Mouse (Mus musculus): Measurements from ENCODE around the gene Zfp651. TPM values are rescaled to one million over a fixed set of nuclear protein-coding genes. Genes with fewer than 3 reads are reported as not detected.

The Zfp651 gene
- polyA plus RNA-seq, 1 experiment = 0.33 TPM

DNA sequence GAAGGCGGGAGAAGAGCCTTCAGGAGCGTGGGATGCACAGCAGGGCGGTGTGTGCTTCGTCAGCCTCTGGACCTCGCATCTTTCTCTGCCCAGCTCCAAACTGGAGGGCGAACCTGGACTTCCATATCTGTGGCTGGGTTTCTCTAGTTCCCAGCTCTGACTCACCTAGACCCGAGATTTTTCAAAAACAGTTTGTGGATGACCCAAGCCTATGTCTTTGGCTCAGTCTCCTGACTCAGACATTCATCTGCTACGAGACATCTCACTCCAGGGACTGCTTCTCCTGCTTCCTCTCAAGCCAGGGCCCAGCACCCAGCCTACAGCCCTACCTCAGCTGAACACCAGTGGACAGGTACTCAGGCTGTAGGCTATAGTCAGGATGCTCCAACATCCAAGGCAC is 26.1 kb downstream of the Zfp651 start:
- TF ChIP-seq GATA1 (IDR thresholded peaks at IDR 0.05; ENCODE audit: low read length) = no peak

DNA sequence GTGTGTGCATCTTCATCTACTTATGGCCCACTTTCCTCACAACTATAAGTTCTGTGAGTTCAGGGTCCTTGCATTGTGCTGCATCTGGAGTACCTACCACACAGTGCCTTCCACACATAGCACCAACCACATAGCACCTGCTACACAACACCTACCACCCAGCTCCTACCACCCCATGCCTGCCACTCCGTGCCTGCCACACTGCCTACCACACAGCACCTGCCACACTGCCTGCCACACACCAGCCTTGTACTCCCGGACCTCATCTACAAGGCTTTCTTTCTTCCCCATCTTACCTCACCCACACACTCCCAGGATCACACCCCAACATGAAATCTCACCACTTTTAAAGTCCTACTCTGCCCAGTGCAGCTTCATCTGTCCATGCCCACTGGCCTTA is 27.2 kb downstream of the Zfp651 start:
- TF ChIP-seq GATA1 (IDR thresholded peaks at IDR 0.05; ENCODE audit: low read length) = no peak

DNA sequence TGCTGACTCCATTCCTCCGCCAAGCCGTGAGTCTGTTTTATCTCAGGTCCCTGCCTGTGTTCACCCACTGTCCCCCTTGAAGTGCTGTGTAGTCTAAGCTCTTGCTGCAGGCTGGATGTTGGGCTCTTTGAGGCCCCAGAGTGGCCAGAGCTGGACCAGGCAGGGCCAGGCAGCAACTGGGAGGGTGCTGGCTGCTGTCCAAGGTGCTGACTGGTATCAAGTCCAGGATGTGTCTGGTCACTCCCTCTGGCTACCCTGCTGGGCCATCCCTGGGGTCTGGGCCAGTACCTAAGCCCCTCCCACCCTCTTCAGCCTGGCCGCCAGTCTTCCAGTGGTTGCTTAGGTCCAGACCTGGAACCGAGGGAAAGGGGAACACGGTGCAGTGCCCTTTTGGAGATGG is 32.1 kb downstream of the Zfp651 start:
- no peak for TF ChIP-seq GATA1 (IDR thresholded peaks at IDR 0.05; ENCODE audit: low read length)

DNA sequence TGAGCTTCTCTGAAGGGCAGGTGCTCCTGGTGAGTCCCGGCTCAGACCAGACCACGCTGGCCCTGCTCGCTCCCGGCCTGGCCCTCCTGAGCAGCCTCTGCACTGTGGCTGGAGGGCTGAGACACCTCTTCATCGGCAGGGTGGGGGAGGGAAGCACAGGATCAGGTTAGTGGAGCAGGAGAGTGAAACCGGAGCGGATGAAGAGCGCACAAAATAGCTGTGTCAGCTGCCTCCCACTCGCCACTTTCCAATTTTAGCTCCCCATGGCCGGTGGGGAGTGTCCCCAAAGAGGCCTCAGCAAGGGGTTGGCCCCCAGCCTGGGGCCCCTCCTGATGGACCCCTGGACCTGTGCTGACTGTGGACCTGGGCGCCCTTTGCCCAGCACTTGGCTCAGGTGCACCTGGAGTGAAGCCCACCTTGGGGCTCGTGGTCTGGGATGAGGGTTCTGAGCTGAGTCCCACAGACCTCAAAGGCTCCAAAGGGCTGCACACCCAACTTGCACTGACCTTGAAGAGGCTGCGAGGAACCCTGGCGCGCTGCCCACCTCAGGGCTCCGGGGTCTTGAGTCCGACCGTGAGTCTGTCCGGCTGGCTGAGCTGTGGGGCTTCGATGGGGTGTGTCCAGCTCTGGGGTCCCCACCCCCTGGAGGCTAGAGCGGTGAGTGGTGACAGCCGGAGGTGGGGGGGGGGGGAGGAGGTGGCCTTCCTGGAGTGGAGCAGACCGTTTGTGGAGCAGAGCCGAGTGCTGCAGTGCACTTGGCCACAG is 32.8 kb downstream of the Zfp651 start, which contains the start of gene Hhatl:
TSS of gene Hhatl (minus strand) at position 751 of the 765 bp plus-strand sequence.
- TF ChIP-seq GATA1 (IDR thresholded peaks at IDR 0.05; ENCODE audit: low read length) = no peak

DNA sequence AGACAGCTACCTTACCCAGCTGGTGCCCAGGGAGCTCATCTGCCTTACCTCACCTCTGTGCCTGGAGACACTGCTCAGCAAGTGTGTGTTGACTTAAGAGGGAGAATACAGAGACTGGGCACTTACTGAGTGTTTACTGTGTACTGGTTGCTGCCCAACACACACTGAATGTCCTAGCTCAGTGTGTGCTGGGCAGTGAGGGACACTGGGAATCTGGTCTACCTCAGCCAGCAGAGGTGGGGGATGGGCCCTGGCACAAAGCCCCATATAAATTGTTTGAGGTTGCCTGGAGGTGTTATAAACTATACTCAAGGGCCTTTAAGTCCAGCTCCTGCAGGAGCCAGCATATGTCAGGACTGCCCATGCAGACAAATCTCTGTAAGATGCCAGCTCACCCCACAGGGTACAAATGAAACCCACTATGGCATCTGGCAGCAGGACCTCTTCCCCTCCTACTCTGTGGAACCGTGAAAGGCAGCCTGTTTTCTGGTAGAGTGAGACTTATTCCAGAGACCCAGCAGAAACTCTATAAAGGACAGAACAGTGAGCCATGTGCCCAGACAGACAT is 35.9 kb downstream of the Zfp651 start:
- no peak for TF ChIP-seq GATA1 (IDR thresholded peaks at IDR 0.05; ENCODE audit: low read length)

DNA sequence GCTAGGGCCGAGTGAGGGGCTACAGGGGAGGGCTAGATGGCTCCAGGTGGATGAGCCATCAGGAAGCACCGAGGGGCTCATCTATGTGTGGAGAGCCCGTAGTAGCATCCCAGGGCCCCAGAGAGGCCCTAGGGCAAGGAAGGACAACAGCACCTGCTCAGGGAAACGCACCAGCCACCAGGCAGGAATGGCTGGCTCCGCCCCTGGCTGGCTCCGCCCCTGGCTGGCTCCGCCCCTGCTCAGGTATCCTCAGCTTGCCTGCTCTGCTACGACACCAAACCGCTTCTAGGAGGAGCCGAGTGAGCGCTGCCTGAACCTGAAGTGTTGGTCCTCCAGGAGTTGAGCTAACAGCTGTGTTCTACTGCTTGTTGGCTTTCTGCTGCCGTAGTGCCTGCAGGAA is 38.6 kb downstream of the Zfp651 start:
- TF ChIP-seq GATA1 (IDR thresholded peaks at IDR 0.05; ENCODE audit: low read length) = no peak

DNA sequence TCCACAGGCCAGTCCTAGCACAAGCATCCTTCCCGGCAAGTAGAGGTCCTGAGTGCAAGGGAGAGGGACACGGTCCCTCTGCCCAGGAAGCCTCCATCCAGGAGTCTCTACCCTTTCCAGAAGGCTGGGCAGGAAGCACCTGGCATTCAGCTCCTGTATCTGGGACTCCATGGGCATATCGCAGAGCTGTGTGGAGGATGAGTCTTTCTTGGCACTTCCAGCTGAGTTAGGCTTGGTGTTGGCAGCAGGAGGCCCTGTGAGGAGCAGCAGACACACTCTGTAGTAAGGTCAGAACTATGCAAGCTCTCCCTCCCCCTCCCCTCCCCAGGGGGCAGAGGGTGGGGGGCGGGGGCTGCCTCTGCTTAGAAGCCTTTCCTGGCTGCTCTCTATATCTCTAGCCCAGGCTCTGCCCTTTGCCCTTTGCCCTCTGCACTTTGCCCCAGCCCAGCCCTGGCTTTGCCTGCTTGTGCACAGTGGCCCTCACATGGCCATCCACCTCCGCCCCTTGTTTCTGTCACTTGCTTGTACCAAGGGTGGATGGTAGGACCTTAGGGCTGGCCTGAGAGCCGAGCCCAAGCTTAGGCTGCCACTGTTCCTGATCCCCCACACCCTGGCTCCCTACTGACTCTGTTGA is 39.9 kb downstream of the Zfp651 start:
- TF ChIP-seq GATA1 (IDR thresholded peaks at IDR 0.05; ENCODE audit: low read length) = no peak

DNA sequence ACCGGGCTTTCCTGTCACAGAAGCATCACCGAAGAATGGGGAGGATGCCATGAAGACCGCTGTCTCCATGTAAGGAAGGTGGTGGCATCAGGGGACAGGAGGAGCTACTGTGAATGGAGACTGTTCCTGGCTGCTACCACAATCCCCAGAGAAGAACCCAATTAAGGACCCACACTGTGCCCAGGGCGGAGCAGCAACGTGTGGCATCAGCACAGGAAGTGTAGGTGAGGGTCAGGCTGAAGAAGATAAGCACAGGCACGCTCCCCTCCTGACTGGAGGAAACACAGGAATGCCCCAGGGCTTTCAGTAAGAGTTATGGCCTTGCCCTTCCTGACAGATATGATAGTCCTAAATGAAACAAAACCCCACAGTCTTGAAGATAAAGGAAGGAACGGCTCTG is 43.6 kb downstream of the Zfp651 start:
- no peak for TF ChIP-seq GATA1 (IDR thresholded peaks at IDR 0.05; ENCODE audit: low read length)

DNA sequence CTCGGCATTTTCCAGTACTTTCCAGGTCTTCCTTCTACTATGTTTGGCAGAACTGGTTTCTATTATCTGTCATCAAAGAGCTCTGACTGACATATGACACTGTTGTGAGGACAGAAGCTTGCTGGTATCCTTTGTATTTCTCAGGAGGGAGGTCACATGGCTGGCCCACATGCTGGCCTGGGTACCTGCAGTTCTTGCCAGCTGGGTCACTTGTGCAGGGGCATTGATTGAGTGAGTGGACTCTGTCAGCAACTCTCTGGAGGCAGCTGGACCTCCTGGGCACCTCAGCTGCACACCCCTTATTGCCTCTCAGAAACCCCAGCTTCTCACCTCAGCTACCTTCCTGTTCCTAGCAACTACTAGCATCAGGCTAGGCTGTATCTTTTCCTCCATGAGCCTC is 48.4 kb downstream of the Zfp651 start:
- no peak for TF ChIP-seq GATA1 (IDR thresholded peaks at IDR 0.05; ENCODE audit: low read length)

DNA sequence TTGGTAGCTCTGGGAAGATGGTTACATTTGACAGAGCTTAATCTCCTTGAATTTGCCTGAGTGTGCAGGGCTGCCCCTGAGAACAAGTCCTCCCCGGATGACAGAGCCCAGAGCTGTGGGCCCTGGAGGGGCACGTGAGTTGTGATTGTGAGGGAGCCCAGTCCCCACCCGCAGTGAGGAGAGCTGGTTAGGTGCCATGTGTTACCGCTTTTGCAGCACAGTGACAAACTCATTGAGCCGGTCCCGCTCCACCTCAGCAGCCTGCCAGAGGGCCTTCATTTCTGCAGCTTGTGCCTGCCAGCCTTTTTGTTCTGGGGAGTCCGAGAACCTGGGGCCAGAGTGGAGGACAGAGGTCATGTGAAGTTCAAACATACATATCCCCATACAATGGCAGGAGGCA is 48.8 kb downstream of the Zfp651 start:
- no peak for TF ChIP-seq GATA1 (IDR thresholded peaks at IDR 0.05; ENCODE audit: low read length)

DNA sequence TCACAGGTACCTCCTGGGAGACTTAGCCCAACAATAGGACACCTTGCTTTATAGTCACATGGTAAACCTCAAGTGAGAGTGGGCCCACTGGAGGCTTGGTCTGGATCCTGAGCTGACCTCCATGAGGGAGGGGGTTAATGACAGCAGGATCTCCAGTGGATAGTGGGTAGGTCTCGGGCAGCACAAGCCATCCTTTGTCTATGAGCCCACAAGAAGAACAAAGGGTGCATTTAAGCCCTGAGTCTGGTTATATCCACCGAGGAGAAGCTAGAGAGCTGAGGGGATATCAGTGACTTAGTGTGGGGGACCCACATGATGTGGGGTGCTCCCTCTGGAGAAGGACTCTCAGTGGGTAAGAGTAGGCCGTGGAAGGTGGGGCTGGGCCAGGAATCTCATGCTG is 49.4 kb downstream of the Zfp651 start:
- TF ChIP-seq GATA1 (IDR thresholded peaks at IDR 0.05; ENCODE audit: low read length) = no peak

DNA sequence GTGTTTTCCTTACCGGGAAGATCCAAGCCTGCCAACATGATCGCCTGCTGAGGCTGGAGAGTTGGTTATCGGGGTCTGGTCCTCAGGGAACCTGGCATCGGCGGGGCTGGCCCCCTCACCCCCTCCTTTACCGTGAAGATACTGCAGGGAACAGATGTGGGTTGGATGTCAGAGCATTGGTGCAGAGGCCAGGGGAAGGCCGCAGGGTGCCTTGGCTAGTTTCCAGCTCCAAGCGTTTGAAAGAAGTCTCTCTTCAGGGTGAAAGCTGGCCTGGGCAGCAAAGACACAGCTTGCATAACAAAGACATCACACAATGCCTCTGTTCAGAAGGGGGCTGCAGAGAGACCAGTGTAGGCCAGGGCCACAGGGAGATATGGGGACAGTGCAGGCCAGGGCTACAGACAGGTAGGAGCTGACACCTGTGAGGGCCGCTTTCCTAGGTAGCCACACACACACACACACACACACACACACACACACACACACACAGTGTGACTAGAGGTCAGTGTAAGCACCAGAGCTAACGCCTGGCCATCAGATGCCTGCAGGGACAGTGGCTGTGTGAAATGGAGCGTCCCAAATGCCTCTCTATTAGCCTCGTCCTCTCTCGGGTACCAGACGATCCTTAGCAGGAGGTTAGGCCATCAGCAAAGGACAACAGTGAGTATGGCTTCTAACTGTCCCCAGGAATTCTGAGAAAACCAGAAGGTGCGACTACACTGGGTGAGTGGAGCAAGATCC is 51.1 kb downstream of the Zfp651 start:
- TF ChIP-seq GATA1 (IDR thresholded peaks at IDR 0.05; ENCODE audit: low read length) = no peak

DNA sequence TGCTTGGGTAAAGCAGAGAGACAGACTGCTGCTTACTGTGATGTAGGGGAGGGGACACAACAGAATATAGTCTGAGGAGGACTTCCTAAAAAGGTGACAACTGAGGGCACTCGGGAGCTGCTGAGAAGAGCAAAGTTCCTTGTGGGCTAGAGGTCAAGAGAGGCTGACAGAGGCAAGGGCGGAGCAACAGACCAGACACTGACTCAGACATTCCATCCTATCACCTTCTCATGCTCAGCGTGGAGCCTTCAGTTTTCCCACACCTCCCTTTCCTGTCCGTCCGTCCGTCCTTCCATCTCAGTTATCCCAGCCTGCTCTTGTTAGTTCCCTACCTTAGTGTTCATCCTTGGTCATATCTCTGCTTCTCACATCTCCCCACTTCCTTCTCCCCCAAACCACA is 56.1 kb downstream of the Zfp651 start:
- TF ChIP-seq GATA1 (IDR thresholded peaks at IDR 0.05; ENCODE audit: low read length) = no peak

DNA sequence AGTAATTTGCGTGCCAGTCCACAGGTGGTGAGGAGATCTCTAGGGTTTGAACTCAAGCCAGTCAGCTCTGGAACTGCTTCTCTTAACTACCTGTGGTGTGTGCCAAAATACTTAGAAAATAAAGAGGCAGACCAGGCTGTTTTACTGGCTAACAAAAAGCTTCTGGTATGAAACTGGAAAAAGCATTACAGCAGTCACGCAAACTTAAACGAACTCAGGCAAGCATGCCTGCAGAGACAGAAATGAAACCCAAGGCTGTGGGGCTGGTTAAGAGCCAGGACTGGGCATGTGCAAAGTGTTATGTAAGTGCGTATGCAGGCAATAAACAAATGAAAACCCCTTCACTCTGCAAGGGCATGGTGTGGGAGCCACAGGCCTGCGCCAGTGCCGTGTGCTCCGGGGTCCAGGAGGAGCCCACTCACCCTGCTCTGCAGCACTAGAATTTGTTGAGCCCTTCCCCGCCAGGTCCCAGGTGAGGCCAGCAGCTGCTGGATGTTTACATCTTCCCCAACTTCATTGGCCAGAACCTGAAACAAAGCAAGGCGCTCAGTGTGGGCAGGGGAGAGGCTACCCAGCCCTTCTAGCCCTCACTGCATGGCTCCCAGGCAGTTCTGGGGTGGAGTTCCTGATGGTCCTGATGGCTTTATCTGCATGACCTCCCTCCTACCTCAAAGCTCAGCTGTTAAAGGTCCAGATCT is 60.1 kb downstream of the Zfp651 start:
- TF ChIP-seq GATA1 (IDR thresholded peaks at IDR 0.05; ENCODE audit: low read length) = no peak

DNA sequence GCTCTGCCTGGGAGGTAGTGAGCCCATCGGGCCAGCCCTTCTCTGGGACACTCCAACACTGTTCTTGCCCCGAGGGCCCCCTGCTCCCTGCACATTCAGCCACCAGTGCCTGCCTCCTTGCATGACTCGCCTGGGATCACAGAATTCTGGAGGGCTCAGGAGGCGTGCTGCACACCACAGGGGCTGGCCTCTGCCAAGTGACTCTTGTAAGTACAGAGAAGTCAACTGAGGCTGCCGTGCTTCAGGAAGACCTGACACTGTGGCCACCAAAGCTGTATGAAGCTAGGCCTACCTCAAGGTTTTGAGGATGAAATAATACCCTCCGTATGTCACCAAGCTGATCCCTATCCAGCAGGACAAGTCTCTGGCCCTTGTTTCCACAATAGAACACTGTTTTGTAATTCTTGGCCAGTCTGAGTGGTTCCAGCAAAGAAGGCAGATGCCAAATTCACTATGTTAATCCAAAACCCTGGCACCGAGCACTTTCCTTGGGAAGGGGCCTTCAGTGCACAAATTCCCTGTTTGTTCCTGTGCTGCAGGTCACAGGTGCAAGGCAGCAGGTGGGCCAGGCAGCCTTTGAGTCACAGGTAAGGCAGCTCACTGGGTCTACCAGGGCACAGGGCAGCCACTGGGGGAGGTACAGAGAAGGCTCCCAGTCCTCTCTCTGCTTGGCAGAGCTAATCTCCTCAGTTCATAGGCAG is 60.8 kb downstream of the Zfp651 start:
- TF ChIP-seq GATA1 (IDR thresholded peaks at IDR 0.05; ENCODE audit: low read length) = no peak

All from G1E-ER4 (cell line).